In the genomic region with DNA sequence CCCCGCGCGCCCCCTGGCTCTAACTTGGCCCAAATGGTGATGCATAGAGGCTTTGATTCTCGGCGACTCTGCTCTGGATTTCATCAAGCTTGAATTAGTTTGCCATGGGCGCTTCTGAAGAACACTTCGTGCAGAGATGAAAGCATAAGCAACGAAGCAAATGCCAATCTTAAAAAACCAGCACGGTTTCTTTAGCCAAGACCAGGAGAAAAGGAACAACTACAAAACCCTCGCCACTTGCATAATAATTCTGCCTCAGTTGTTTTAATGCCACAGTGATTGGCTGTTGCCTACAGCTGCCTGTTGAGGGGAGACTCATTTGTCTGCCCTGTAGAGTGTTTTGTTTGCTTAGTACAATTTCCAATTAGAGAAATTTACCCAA, we compare ENCODE assay signal across 8 mouse cellular contexts. TPM values are rescaled to one million over a fixed set of nuclear protein-coding genes. Genes with fewer than 3 reads are reported as not detected.
DNase-seq lines count a peak whose midpoint lies in the region; ATAC-seq and TF ChIP-seq lines count a peak whose summit lies in the region.

No protein-coding gene starts in this region.

- H3K4me2 ChIP-seq in kidney, embryonic 16.5 days (replicated peaks; ENCODE audit: low read depth, low read length) = peak overlapping the region; percentile 73
- peak overlapping the region; percentile 91 for H3K4me2 ChIP-seq in forebrain, embryonic 15.5 days (replicated peaks)
- H3K4me2 ChIP-seq in liver, embryonic 12.5 days = peak overlapping the region; percentile 96

- no peaks in the 10 kb centered on the region for H3K27me3 ChIP-seq in kidney, embryonic 16.5 days (ENCODE audit: insufficient read depth, low read length)
- H3K27me3 ChIP-seq in G1E (ENCODE audit: insufficient read depth, low read length) = no peaks in the 10 kb centered on the region
- no peaks in the 10 kb centered on the region for H3K27me3 ChIP-seq in forebrain, embryonic 15.5 days
- H3K27me3 ChIP-seq in liver, embryonic 12.5 days (replicated peaks) = peaks cover 6% of the 10 kb centered on the region

- H3K4me1 ChIP-seq in kidney, embryonic 16.5 days (ENCODE audit: insufficient read depth, low read length) = peaks cover 31% of the 10 kb centered on the region
- H3K4me1 ChIP-seq in G1E (ENCODE audit: insufficient read depth, low read depth, low read length) = peaks cover 19% of the 10 kb centered on the region
- H3K4me1 ChIP-seq in forebrain, embryonic 15.5 days = peaks cover 45% of the 10 kb centered on the region
- peaks cover 61% of the 10 kb centered on the region for H3K4me1 ChIP-seq in liver, embryonic 12.5 days

- no peak for ATAC-seq in kidney, embryonic 16.5 days (ENCODE audit: low FRiP score, low TSS enrichment)
- no peak for ATAC-seq in G1E (ENCODE audit: extremely low read depth, insufficient number of reproducible peaks, low FRiP score, poor library complexity, severe bottlenecking)
- peak; percentile 11 for ATAC-seq in forebrain, embryonic 15.5 days (replicated peaks)
- no peak for ATAC-seq in liver, embryonic 12.5 days
- ATAC-seq in erythroid progenitor cell, adult 5-6 weeks (replicated peaks; ENCODE audit: low FRiP score, poor library complexity, severe bottlenecking) = no peak

- H3K9me3 ChIP-seq in kidney, embryonic 16.5 days (ENCODE audit: low read length) = no peaks in the 10 kb centered on the region
- no peaks in the 10 kb centered on the region for H3K9me3 ChIP-seq in G1E (replicated peaks)
- no peaks in the 10 kb centered on the region for H3K9me3 ChIP-seq in forebrain, embryonic 15.5 days
- H3K9me3 ChIP-seq in liver, embryonic 12.5 days (replicated peaks) = no peaks in the 10 kb centered on the region

- no peak for DNase-seq in kidney, postnatal 14 days
- no peak for DNase-seq in G1E (ENCODE audit: low spot score)
- no peak for DNase-seq in adrenal gland, adult 2 months
- no peak for DNase-seq in kidney, adult 11 months

- no peaks in the 10 kb centered on the region for H3K36me3 ChIP-seq in kidney, embryonic 16.5 days (ENCODE audit: insufficient read depth, low read length)
- peaks cover 21% of the 10 kb centered on the region for H3K36me3 ChIP-seq in G1E (replicated peaks)
- no peaks in the 10 kb centered on the region for H3K36me3 ChIP-seq in forebrain, embryonic 15.5 days
- no peaks in the 10 kb centered on the region for H3K36me3 ChIP-seq in liver, embryonic 12.5 days

- peak overlapping the region; percentile 99 for H3K27ac ChIP-seq in kidney, embryonic 16.5 days (ENCODE audit: low read length)
- peak overlapping the region; percentile 99 for H3K27ac ChIP-seq in forebrain, embryonic 15.5 days (replicated peaks)
- H3K27ac ChIP-seq in liver, embryonic 12.5 days = peak overlapping the region; percentile 90

- peak overlapping the region; percentile 77 for H3K4me3 ChIP-seq in kidney, embryonic 16.5 days (ENCODE audit: low read length)
- H3K4me3 ChIP-seq in G1E (ENCODE audit: low read depth, low read length) = peak overlapping the region; percentile 90
- H3K4me3 ChIP-seq in forebrain, embryonic 15.5 days = peak overlapping the region; percentile 60
- H3K4me3 ChIP-seq in liver, embryonic 12.5 days = peak overlapping the region; percentile 72

- TF ChIP-seq CTCF in G1E (IDR thresholded peaks at IDR 0.05; ENCODE audit: low read depth, low read length) = no peak

- WGBS in kidney, embryonic 16.5 days = 3% methylated on average over 10 of the region's 10 CpGs
- under 1% methylated on average over 10 of the region's 10 CpGs for WGBS in forebrain, embryonic 15.5 days
- 6% methylated on average over 10 of the region's 10 CpGs for WGBS in liver, embryonic 12.5 days (ENCODE audit: insufficient replicate concordance)

- peak overlapping the region; percentile 98 for H3K9ac ChIP-seq in kidney, embryonic 16.5 days (replicated peaks; ENCODE audit: low read length)
- peak overlapping the region; percentile 92 for H3K9ac ChIP-seq in forebrain, embryonic 15.5 days (replicated peaks)
- H3K9ac ChIP-seq in liver, embryonic 12.5 days = peak overlapping the region; percentile 83

RNA-seq across cellular contexts. Expression of a gene that starts 0.8 kb away (rescaled TPM):
- 11.2 and 11.5 TPM in 2 replicates for polyA plus RNA-seq in kidney, embryonic 16.5 days (2015; fragmentation: Nextera tagmentation; extraction: Ambion mirVana)
- 34.4 and 46.0 TPM in 2 replicates for total RNA-seq in G1E (2014; fragmentation: Nextera tagmentation)
- 46.4 and 48.4 TPM in 2 replicates for total RNA-seq in G1E (2017)
- polyA plus RNA-seq in G1E (2012) = 75.8 and 90.9 TPM in 2 replicates
- 15.9 and 17.2 TPM in 2 replicates for polyA plus RNA-seq in forebrain, embryonic 15.5 days (2015; fragmentation: Nextera tagmentation; extraction: Ambion mirVana)
- 15.7 and 15.9 TPM in 2 replicates for polyA plus RNA-seq in liver, embryonic 12.5 days (2016; fragmentation: Nextera tagmentation; extraction: Ambion mirVana)
- total RNA-seq in erythroid progenitor cell, adult 5-6 weeks (2015; ENCODE audit: low replicate concordance) = 12.2 and 39.6 TPM in 2 replicates
- total RNA-seq in erythroid progenitor cell, adult 5-6 weeks (2017; ENCODE audit: low replicate concordance) = 22.2 and 28.6 TPM in 2 replicates
- total RNA-seq in adrenal gland, adult 2 months (2021) = 100 to 1,000 TPM; 163 to 189 TPM
- polyA plus RNA-seq in adrenal gland, adult 2 months (2012; rRNA removed) = 175 and 195 TPM in 2 replicates

RNA-seq across cellular contexts. Expression of a gene that starts 6.8 kb away (rescaled TPM):
- polyA plus RNA-seq in kidney, embryonic 16.5 days (2015; fragmentation: Nextera tagmentation; extraction: Ambion mirVana) = 99.5 and 112 TPM in 2 replicates
- total RNA-seq in G1E (2014; fragmentation: Nextera tagmentation) (238 and 283 TPM in 2 replicates), G1E (2017) (170 and 260 TPM in 2 replicates)
- 26.4 and 38.7 TPM in 2 replicates for polyA plus RNA-seq in G1E (2012)
- polyA plus RNA-seq in forebrain, embryonic 15.5 days (2015; fragmentation: Nextera tagmentation; extraction: Ambion mirVana) = 153 and 156 TPM in 2 replicates
- 67.1 and 67.4 TPM in 2 replicates for polyA plus RNA-seq in liver, embryonic 12.5 days (2016; fragmentation: Nextera tagmentation; extraction: Ambion mirVana)
- 261 and 280 TPM in 2 replicates for total RNA-seq in erythroid progenitor cell, adult 5-6 weeks (2015; ENCODE audit: low replicate concordance)
- 596 and 607 TPM in 2 replicates for total RNA-seq in erythroid progenitor cell, adult 5-6 weeks (2017; ENCODE audit: low replicate concordance)
- 10 to 100 TPM; 59.5 to 63.7 TPM for total RNA-seq in adrenal gland, adult 2 months (2021)
- polyA plus RNA-seq in adrenal gland, adult 2 months (2012; rRNA removed) = 2.3 and 2.6 TPM in 2 replicates

RNA-seq across cellular contexts. Expression of a gene that starts 47.0 kb away (rescaled TPM):
- polyA plus RNA-seq in kidney, embryonic 16.5 days (2015; fragmentation: Nextera tagmentation; extraction: Ambion mirVana) = not detected in 2 replicates
- total RNA-seq in G1E (2014; fragmentation: Nextera tagmentation) (not detected in 2 replicates), G1E (2017) (0.23 TPM in 1 of 2 replicates, not detected in the other)
- not detected in 2 replicates for polyA plus RNA-seq in G1E (2012)
- polyA plus RNA-seq in forebrain, embryonic 15.5 days (2015; fragmentation: Nextera tagmentation; extraction: Ambion mirVana) = 0.45 TPM in 1 of 2 replicates, not detected in the other
- polyA plus RNA-seq in liver, embryonic 12.5 days (2016; fragmentation: Nextera tagmentation; extraction: Ambion mirVana) = 0.29 TPM in 1 of 2 replicates, not detected in the other
- total RNA-seq in erythroid progenitor cell, adult 5-6 weeks (2015; ENCODE audit: low replicate concordance) = not detected in 2 replicates
- not detected in 2 replicates for total RNA-seq in erythroid progenitor cell, adult 5-6 weeks (2017; ENCODE audit: low replicate concordance)
- not detected for total RNA-seq in adrenal gland, adult 2 months (2021)
- not detected in 2 replicates for polyA plus RNA-seq in adrenal gland, adult 2 months (2012; rRNA removed)
